Mouse (Mus musculus) E14TG2a.4 (cell line): Measurements from ENCODE around the gene Simc1.

ENCODE experiments used
- CTCF ChIP-seq: conservative IDR thresholded peaks from 2 replicates; pipeline ENCODE4 v1.5.1; 2014; ENCODE audit warnings: low read length
- NANOG ChIP-seq: IDR thresholded peaks from 2 replicates; pipeline ENCODE4 v1.6.1; 2014; ENCODE audit warnings: borderline replicate concordance, low read length, mixed read lengths
- POU5F1 ChIP-seq: IDR thresholded peaks from 2 replicates; pipeline ENCODE4 v1.6.1; 2014; ENCODE audit warnings: low read length, borderline replicate concordance

DNA sequence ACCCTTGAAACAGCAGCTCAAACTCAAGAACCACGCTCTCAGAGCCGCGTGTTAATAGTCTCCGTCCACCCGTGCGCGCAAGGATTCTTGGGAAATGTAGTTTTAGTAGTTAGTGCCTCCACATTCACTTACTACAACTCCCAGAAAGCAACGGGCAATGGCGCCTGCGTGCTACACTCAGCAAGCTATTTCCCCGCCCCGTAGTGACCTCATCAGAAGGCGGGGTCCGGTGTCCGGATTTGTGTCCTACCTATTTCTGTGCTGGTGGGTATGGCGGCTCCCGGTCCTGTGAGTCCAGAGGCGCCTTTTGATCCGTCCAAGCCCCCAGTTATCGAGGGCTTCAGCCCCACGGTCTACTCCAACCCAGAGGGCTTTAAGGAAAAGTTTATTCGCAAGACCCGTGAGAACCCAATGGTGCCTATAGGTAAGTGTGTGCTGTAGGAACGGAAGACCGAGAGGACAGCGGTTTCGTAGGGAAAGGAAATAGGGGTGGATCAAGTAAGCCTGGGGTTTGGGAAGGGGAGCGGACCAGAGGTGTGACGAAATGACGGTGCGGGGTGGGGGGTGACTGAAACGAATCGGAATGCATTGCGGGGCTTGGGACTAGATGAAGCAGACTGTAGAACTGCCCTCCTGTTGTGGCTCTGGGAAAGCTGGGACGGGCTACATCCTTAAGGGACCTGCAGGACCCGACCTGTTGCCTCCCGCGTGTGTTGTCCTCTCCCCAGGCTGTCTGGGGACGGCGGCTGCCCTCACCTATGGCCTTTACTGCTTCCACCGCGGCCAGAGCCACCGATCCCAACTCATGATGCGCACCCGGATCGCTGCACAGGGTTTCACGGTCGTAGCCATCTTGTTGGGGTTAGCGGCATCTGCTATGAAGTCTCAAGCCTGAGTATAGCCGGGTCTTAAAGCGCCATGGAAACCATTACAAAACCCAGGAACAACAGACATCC is 86.7 kb downstream of the Simc1 start, which contains the start of the genes Nop16 and Higd2a:
- TF ChIP-seq CTCF (no peak), POU5F1 (no peak), NANOG (no peak)
